Mouse (Mus musculus): ENCODE data around the gene Otor. TPM values are rescaled to one million over a fixed set of nuclear protein-coding genes. Genes with fewer than 3 reads are reported as not detected.

The Otor gene
- polyA plus RNA-seq (2015; fragmentation: Nextera tagmentation; extraction: Ambion mirVana), result 0.53 and 0.97 TPM in 2 replicates

DNA sequence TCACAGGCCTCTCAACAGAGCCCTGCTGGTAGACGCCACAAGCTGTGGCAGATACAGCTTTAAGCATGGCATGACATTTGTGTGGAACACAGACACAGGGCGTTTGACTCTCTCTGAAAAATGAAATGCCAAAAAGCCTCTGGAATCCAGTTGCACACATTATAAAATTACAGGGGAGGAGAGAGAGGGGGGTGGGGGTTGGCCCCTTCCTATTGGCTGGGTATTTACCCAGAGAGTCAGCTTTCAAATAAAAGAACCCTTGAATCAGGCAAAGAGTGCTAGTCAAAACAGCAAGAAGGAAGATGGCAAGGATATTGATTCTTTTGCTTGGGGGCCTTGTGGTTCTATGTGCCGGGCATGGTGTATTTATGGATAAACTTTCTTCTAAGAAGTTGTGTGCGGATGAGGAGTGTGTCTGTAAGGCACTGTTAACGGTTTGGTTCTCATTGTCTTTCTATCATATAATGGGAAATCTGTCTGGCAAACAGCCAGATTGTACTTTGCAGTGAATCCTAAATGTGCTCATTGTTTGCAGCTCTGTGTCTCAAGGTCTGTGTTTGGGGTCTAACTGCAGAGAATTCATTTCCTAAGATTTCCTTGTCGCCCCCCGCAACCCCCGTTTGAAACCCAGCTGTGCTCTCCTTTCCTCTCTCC, at the start of gene Otor:
Gene Otor, plus strand, starts transcription at position 276 of the 654 bp plus-strand sequence.
- Histone ChIP-seq H3K36me3 (ENCODE audit: control insufficient read depth, insufficient read depth) (no peaks in the 10 kb centered on the region), H3K27me3 (replicated peaks; ENCODE audit: control insufficient read depth, insufficient read depth, low read length) (no peaks in the 10 kb centered on the region), H3K9ac (replicated peaks; ENCODE audit: low read depth, low read length) (no peak within 1 kb of the TSS), H3K4me1 (replicated peaks; ENCODE audit: control insufficient read depth, insufficient read depth, low read length) (peaks cover 8% of the 10 kb centered on the region; the same call in 1 of the 2 replicates), H3K9me3 (ENCODE audit: control insufficient read depth, low read length) (no peaks in the 10 kb centered on the region), H3K4me2 (ENCODE audit: low read length) (no peak within 1 kb of the TSS), H3K4me3 (replicated peaks; ENCODE audit: low read length) (no peak within 1 kb of the TSS), H3K27ac (ENCODE audit: low read length) (no peak within 1 kb of the TSS; the same call in 1 of the 2 replicates)
- WGBS, result 41% methylated on average over 8 of the region's 8 CpGs
- ATAC-seq, result peak; percentile 65

DNA sequence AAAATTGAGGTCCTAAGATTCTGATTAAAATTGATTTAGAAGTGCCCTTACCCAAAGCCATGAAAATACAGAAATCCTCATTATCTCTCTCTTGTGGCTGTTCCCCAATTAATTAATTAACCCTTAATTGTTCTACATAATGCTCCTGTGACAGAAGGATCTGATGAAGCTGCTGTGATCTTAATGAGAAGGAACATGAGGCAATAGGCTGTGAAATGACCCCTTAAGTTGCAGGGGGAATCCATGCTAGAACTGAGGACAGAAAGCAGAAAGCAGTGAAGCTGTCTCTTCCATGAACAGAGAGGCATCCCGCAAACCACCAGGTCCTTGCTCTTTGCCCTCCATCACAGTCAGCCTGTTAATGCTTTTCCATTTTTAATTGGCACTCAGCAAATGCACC, 47.0 kb upstream of the Otor start:
- Histone ChIP-seq H3K4me1 (replicated peaks; ENCODE audit: control insufficient read depth, insufficient read depth, low read length) (no peaks in the 10 kb centered on the region), H3K4me2 (ENCODE audit: low read length) (no peak overlapping the region)
- ATAC-seq, result no peak

DNA sequence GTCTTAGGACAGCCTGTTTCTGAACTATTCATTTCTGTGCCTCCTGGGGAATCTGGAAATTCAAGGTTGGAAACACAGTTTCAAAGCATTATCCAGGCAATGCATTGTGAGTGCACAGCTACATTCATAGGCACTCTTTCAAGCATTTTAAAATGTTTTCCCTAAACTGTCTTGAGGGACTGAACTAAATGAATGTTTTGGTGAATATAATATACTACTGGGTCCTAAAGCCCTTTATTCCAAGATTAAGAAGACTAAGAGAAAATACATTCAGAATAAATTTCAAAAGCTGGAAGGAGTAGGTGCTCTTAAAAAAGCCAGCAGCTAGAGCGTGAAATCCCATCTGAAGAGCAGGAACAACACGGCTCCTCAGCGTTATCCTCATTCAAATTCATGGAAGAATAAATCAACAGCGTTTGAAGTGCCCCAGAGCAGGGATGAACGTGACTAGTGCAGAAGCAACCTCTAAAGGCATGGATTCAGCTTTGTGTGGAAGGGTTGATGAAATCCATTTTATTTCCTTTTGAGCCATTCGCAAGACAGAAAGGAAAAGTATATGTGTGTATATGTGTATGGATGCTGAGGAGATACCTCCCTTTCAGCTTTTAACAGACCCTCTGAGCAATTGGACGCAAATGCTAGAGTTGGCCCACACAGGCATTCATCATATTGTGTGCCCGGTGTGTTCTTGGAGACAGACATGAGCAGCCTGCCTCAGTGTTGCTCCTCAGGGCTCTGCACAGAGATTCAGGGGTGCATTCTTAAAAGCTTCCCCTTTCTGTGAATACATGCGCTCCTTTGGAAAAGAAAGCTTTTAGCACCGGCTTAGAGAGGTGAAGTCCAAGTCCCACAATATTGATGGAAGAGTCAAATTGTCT, 45.7 kb upstream of the Otor start:
- Histone ChIP-seq H3K27me3 (replicated peaks; ENCODE audit: control insufficient read depth, insufficient read depth, low read length) (no peaks in the 10 kb centered on the region), H3K9me3 (ENCODE audit: control insufficient read depth, low read length) (no peaks in the 10 kb centered on the region), H3K27ac (ENCODE audit: low read length) (no peak overlapping the region), H3K36me3 (ENCODE audit: control insufficient read depth, insufficient read depth) (no peaks in the 10 kb centered on the region), H3K4me2 (ENCODE audit: low read length) (no peak overlapping the region), H3K4me1 (replicated peaks; ENCODE audit: control insufficient read depth, insufficient read depth, low read length) (no peaks in the 10 kb centered on the region), H3K4me3 (replicated peaks; ENCODE audit: low read length) (no peak overlapping the region), H3K9ac (replicated peaks; ENCODE audit: low read depth, low read length) (no peak overlapping the region)
- peak; percentile 47; the same call in 1 of the 2 replicates for ATAC-seq
- WGBS, result 34% methylated on average over 10 of the region's 10 CpGs

More for the DNA sequence above, 47.0 kb upstream of the Otor start:
- Histone ChIP-seq H3K27ac (ENCODE audit: low read length) (no peak overlapping the region), H3K36me3 (ENCODE audit: control insufficient read depth, insufficient read depth) (no peaks in the 10 kb centered on the region), H3K9ac (replicated peaks; ENCODE audit: low read depth, low read length) (no peak overlapping the region), H3K9me3 (ENCODE audit: control insufficient read depth, low read length) (no peaks in the 10 kb centered on the region), H3K4me3 (replicated peaks; ENCODE audit: low read length) (no peak overlapping the region), H3K27me3 (replicated peaks; ENCODE audit: control insufficient read depth, insufficient read depth, low read length) (no peaks in the 10 kb centered on the region)
- 75% methylated on average over 1 of the region's 1 CpGs for WGBS

DNA sequence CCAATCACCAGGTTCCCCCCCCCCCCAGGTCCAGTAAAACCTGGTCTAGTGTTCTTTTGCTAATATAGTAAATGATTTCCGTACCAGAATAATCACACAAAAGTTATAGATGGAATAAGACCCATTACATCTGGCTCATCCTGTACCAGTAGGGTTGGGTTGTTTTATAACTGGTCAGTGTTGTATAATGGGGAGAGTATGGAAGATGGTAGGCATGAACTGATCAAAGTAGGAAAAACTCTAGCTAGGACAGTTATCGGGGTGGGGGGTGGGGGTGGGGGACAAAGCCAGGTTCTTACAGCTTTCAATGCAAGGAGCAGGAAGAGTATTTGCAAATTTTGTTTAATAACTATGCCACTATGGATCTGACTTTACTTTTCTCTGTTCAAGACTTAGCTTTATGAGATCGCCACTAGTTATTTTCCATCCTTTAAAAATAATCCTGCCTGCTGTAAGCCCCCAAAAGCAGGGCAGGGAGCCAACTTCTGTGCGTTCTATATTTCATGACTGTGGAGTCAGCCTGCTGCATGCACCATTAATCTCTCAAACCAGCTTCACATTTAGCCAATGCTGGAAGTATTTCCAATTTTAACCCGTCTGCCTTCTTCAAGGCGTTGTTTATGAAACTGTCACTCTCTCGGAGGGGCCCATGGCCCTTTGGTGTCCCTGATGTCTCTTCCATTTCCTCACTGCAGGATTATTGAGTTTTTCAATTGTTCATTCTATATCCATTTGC, 43.8 kb upstream of the Otor start:
- no peak overlapping the region for H3K4me3 ChIP-seq (replicated peaks; ENCODE audit: low read length)
- H3K9ac ChIP-seq (replicated peaks; ENCODE audit: low read depth, low read length), result no peak overlapping the region
- no peak overlapping the region for H3K4me2 ChIP-seq (ENCODE audit: low read length)
- no peak for ATAC-seq
- H3K36me3 ChIP-seq (ENCODE audit: control insufficient read depth, insufficient read depth), result no peaks in the 10 kb centered on the region
- H3K27me3 ChIP-seq (replicated peaks; ENCODE audit: control insufficient read depth, insufficient read depth, low read length), result no peaks in the 10 kb centered on the region
- H3K4me1 ChIP-seq (replicated peaks; ENCODE audit: control insufficient read depth, insufficient read depth, low read length), result no peaks in the 10 kb centered on the region
- H3K27ac ChIP-seq (ENCODE audit: low read length), result no peak overlapping the region
- H3K9me3 ChIP-seq (ENCODE audit: control insufficient read depth, low read length), result no peaks in the 10 kb centered on the region
- WGBS, result 81% methylated on average over 7 of the region's 7 CpGs

DNA sequence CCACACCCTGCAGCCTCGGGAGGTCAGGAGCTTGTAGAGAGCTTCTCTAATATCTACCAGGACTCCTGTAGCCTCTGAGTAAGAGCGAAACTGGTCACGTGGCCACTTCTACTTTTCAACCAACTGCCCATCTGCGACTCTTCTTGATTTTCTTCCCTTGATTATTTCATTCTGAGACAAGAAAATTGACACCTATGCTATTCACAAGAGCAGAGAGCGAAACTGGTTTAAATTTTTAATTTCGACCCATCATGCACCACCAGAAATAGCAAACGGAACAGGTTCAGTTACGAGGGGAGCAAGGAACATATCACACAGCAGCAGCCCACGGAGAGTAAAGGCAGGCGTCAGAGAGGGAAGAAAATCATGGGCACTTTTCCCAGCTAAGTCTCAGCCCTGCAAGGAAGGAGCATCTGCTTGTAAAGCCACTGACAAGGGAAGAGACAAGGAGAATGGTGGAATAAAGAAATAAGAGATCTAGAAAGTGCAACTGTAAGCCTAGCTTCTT, 43.1 kb upstream of the Otor start:
- no peaks in the 10 kb centered on the region for H3K36me3 ChIP-seq (ENCODE audit: control insufficient read depth, insufficient read depth)
- no peak overlapping the region for H3K9ac ChIP-seq (replicated peaks; ENCODE audit: low read depth, low read length)
- no peaks in the 10 kb centered on the region for H3K4me1 ChIP-seq (replicated peaks; ENCODE audit: control insufficient read depth, insufficient read depth, low read length)
- no peak overlapping the region for H3K4me3 ChIP-seq (replicated peaks; ENCODE audit: low read length)
- 82% methylated on average over 10 of the region's 10 CpGs for WGBS
- no peak for ATAC-seq
- H3K27ac ChIP-seq (ENCODE audit: low read length), result peak overlapping the region; percentile 14; the same call in 1 of the 2 replicates
- no peaks in the 10 kb centered on the region for H3K27me3 ChIP-seq (replicated peaks; ENCODE audit: control insufficient read depth, insufficient read depth, low read length)
- H3K9me3 ChIP-seq (ENCODE audit: control insufficient read depth, low read length), result no peaks in the 10 kb centered on the region
- no peak overlapping the region for H3K4me2 ChIP-seq (ENCODE audit: low read length)

DNA sequence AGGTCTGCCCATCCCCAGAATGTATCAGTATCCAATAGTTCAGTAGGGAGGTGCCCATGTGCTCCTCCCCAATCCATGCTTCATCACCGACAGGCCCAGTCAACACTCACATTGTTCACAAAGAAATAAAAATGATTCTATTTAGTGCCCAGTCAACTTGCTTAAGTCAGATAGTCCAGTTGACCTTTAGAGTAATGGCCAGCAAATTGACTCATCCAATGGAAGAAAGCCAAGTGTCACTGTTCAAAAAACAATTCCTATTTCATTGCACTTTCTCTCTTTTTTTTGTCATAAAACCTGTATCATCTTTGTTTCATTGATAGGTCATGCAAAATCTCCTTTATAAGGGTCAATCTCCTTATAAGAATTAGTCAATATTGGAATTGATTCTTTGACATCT, 36.7 kb upstream of the Otor start:
- no peaks in the 10 kb centered on the region for H3K9me3 ChIP-seq (ENCODE audit: control insufficient read depth, low read length)
- no peak overlapping the region for H3K4me3 ChIP-seq (replicated peaks; ENCODE audit: low read length)
- no peak overlapping the region for H3K27ac ChIP-seq (ENCODE audit: low read length)
- no peak for ATAC-seq
- H3K4me1 ChIP-seq (replicated peaks; ENCODE audit: control insufficient read depth, insufficient read depth, low read length), result no peaks in the 10 kb centered on the region
- no peaks in the 10 kb centered on the region for H3K27me3 ChIP-seq (replicated peaks; ENCODE audit: control insufficient read depth, insufficient read depth, low read length)
- H3K4me2 ChIP-seq (ENCODE audit: low read length), result no peak overlapping the region
- H3K9ac ChIP-seq (replicated peaks; ENCODE audit: low read depth, low read length), result no peak overlapping the region
- 97% methylated on average over 1 of the region's 1 CpGs for WGBS
- no peaks in the 10 kb centered on the region for H3K36me3 ChIP-seq (ENCODE audit: control insufficient read depth, insufficient read depth)

DNA sequence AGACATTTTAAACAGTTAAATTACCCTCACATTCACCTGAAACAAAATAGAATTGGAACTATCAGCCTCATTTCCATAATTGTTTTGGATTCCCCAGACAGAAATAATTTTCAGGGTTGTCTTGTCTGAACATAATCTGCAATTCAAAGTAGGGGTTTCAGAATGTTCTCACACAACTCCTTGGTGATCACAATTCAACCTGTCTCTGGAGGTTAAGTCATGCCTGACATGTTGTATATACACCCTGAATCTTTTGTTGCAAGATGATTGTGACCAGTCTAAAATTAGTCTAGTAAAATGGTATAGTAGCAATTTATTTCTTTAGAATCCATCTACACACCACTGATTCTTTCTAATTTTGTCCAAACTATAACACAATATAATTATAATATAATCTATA, 23.0 kb upstream of the Otor start:
- H3K36me3 ChIP-seq (ENCODE audit: control insufficient read depth, insufficient read depth), result no peaks in the 10 kb centered on the region
- no peak for ATAC-seq
- no peak overlapping the region for H3K9ac ChIP-seq (replicated peaks; ENCODE audit: low read depth, low read length)
- H3K4me1 ChIP-seq (replicated peaks; ENCODE audit: control insufficient read depth, insufficient read depth, low read length), result no peaks in the 10 kb centered on the region
- no peak overlapping the region for H3K27ac ChIP-seq (ENCODE audit: low read length)
- H3K4me3 ChIP-seq (replicated peaks; ENCODE audit: low read length), result no peak overlapping the region
- no peaks in the 10 kb centered on the region for H3K9me3 ChIP-seq (ENCODE audit: control insufficient read depth, low read length)
- no peaks in the 10 kb centered on the region for H3K27me3 ChIP-seq (replicated peaks; ENCODE audit: control insufficient read depth, insufficient read depth, low read length)
- H3K4me2 ChIP-seq (ENCODE audit: low read length), result no peak overlapping the region

DNA sequence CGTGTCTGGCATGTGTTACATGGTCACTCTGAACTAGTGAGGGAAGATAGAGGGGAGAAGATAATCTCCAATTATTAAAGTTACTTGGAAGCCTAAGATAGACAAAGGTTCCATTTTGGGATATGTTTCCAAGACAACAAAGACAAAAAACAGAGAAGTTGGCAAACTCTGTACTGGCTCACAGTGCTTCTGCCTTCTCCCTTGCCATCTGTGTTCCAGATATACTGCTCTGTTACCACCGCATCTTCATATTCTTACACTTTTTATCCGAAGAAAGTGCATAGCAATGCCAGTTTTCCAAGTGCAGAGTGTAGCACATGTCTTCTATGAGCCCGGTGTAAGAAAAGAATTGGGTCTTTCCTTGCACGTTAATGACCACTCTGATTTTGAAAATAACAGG, 21.5 kb upstream of the Otor start:
- H3K27ac ChIP-seq (ENCODE audit: low read length), result no peak overlapping the region
- WGBS, result 72% methylated on average over 5 of the region's 5 CpGs
- no peak overlapping the region for H3K4me2 ChIP-seq (ENCODE audit: low read length)
- no peaks in the 10 kb centered on the region for H3K9me3 ChIP-seq (ENCODE audit: control insufficient read depth, low read length)
- ATAC-seq, result no peak
- no peaks in the 10 kb centered on the region for H3K36me3 ChIP-seq (ENCODE audit: control insufficient read depth, insufficient read depth)
- no peak overlapping the region for H3K4me3 ChIP-seq (replicated peaks; ENCODE audit: low read length)
- no peaks in the 10 kb centered on the region for H3K4me1 ChIP-seq (replicated peaks; ENCODE audit: control insufficient read depth, insufficient read depth, low read length)
- H3K27me3 ChIP-seq (replicated peaks; ENCODE audit: control insufficient read depth, insufficient read depth, low read length), result 0 out of 2 replicates have a peak, but pooled peaks cover 3% of the 10 kb centered on the region
- no peak overlapping the region for H3K9ac ChIP-seq (replicated peaks; ENCODE audit: low read depth, low read length)

DNA sequence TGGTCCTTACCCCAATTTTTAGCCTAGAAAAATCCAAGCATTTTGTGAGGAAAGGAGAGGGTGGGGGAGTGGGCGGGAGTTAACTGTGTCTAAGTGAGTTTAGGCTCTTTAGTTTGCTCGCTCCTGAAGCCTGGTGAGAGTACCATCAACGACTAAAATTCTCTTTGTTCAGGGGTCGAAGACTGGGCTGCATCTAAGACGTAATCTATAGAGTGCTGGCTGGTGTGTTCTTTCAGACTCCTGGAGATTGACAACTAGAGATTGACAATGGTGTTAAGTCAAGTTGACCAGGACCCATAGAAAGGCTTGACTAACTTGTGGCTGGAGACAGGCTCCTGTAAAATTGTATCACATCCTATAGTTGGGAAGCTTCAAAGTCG, 15.9 kb upstream of the Otor start:
- 31% methylated on average over 6 of the region's 6 CpGs for WGBS
- Histone ChIP-seq H3K36me3 (ENCODE audit: control insufficient read depth, insufficient read depth) (peaks cover 7% of the 10 kb centered on the region; the same call in 1 of the 2 replicates), H3K4me1 (replicated peaks; ENCODE audit: control insufficient read depth, insufficient read depth, low read length) (peaks cover 10% of the 10 kb centered on the region), H3K4me2 (ENCODE audit: low read length) (peak overlapping the region; percentile 75), H3K27me3 (replicated peaks; ENCODE audit: control insufficient read depth, insufficient read depth, low read length) (0 out of 2 replicates have a peak, but pooled peaks cover 3% of the 10 kb centered on the region), H3K9ac (replicated peaks; ENCODE audit: low read depth, low read length) (0 out of 2 replicates have a peak overlapping the region, but pooled peaks have one; percentile 25), H3K4me3 (replicated peaks; ENCODE audit: low read length) (peak overlapping the region; percentile 97), H3K9me3 (ENCODE audit: control insufficient read depth, low read length) (no peaks in the 10 kb centered on the region), H3K27ac (ENCODE audit: low read length) (no peak overlapping the region)
- ATAC-seq, result no peak; the same call in 1 of the 2 replicates
